Mouse (Mus musculus) urinary bladder, adult 18-20 months (tissue): ENCODE results near the gene Zkscan6.
A peak's percentile ranks its signal among the peaks of the same experiment; 100 is the strongest.

Experiments used
- DNase-seq, 2 experiments: peaks; one replicate each; pipeline ENCODE4 v3.0.0; 2022; ENCODE audit warnings: low spot score in 2 of 2, mixed read lengths in 2 of 2

Zkscan6 gene

DNA sequence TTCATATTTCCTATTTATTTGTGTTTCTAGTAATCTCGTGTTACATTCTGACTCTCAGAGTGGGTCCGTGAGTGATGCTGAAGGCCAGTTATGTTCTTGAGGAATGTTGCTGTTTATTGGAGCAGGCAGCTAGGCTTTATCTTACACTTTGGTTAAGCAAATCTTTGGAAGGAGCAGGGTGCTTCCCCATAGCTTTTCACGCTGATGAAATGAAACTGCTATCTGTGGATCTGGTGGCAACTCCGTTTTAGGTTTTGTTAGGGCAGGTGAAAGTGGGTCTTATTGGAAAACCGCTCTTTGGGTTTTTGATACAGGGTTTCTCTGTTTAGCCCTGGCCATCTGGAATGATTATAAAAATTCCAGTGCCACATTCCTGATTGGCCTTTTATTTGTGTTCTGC is 5.1 kb downstream of the Zkscan6 start:
- no peak for DNase-seq

DNA sequence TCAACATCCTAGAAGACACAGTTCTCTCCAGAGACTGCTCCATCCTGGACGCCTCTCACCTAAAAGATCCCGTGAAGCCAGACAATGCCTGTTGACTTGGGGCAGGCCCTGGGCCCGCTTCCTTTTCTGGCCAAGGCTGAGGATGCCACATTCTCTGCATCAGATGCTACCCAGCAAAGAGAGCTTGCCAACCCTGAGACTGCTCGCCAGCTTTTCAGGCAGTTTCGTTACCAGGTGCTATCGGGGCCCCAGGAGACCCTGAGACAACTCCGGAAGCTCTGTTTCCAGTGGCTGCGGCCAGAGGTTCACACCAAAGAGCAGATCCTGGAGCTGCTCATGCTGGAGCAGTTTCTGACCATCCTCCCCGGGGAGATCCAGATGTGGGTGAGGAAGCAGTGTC is 7.4 kb downstream of the Zkscan6 start:
- no peak for DNase-seq

DNA sequence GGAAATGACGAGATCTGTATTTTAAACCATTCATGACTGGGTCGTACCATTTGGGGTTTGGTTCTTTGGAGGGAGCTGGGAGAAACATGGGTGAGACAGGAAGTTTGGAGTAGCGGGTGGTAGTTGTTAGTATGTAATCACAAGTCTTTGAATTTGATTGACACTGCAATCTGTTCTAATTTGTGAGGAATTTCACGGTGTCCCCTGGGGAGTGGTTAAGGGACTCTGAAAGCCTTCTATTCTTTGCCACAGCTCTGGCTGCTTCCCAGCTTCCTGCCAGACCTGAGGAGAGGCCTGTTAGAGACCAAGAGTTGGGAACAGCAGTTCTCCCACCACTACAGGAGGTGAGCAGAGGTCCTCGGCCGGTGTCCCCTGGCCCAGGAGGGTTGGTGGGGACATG is 9.3 kb downstream of the Zkscan6 start:
- no peak for DNase-seq

DNA sequence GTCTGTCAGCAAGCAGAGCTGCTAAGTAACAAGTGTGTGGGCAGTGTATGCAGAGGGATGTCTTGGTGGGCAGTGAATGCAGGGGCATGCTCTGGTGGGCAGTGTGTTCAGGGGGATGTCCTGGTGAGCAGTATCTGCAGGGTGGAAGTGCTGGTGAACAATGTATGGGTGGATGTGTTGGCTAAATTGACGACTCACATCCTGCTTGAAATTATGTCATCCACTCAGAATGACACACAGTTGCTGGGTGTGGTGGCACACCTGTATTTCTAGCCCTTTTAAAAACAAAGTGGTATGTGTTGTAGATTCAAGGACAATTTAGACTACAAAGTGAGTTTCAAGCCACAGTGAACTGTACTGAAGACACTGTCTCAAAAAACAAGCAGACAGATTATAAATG is 11.2 kb downstream of the Zkscan6 start:
- DNase-seq: no peak

DNA sequence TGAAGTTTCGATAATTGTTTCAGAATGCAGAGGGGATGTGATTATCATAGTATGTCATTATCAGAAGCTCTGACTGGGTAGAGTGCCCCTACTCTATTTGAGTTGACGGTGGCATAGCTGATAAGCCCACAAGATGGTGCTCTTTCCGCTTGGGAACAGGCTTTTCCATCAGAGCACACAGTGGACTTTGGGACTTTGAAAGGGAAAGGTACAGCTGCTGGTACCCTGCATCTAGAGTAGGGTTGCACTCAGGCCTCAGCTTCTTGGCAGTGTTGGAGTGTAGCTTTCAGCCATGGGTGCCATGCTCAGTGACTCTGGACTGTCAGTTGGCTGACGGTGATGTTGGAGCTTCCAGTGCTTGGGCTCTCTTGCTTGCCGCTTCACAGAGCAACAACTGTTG is 13.3 kb downstream of the Zkscan6 start:
- DNase-seq: no peak

DNA sequence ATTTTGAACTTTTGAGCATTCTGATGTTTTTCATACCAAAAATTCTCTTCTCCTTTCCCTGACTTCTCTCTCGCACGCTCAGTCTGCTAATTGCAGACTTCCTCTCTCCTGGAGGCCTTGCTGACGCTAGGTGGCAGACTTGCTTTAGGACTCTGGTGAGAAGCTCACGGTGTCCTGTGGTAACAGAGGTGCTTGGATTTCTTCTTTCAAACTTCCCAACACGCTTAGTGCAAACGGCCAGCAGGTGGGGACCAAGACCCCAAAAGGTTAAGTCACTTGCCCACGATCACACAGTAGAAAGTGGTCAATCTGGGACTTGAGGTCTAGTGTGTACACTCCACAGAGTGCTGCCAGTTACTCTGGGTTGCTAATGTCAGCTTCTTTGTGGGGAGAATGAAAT is 13.9 kb downstream of the Zkscan6 start:
- DNase-seq: peak; percentile 43 to 47

DNA sequence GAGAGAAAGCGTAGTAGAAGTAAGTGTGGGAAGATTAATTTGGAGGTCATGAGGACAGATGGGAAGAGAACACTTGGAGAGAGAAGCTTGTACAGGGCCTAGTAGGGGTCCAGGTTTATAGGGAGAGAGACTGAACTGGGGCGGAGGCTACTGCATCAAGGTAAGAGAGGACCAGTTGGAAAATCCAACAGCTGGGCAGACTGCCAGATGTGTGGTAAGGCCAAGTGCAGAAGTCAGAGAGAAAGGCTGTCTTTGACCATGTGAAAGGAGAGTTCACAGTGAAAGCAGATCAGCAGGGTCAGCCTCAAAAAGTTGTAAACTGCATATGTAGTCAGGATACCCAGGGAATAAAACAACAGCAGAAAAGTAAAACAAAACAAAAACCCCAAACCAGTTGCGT is 17.6 kb downstream of the Zkscan6 start:
- DNase-seq: no peak

DNA sequence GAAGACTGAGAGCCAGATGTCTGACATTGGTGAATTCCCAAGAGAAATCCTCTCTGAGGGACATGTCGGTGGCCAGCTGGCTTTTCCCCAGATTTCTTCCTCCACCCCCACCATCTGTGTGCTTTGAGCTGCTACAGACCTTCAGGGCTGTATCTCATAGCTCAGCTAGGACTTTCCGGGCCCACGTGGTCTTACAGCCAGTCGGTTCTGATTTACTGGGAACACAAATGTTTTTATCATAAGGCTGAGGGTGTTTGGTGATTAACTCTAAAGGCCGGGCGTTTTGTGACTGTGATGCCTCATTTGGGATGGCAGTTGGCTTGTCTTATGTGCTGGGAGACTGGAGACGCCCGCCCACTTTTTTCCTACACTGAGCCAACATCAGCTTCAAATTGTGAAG is 32.0 kb downstream of the Zkscan6 start:
- no peak for DNase-seq

DNA sequence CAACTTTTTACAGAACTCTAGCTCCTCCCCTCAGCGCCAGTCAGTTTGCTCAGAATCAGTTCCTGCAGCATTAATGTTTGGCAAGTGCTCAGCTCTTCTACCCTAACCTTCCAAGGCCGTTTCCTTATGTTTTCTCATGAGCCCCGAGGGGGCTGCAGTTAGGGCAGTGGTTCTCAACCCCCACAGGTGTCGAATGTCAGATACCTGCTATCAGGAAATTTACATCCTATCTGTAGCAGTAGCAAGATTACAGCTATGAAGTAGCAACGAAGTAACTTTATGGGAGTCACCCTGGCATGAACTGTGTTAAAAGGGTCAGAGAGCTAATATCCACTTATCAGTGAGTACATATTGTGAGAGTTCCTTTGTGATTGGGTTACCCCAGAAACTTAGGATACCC is 39.5 kb downstream of the Zkscan6 start:
- DNase-seq: no peak

DNA sequence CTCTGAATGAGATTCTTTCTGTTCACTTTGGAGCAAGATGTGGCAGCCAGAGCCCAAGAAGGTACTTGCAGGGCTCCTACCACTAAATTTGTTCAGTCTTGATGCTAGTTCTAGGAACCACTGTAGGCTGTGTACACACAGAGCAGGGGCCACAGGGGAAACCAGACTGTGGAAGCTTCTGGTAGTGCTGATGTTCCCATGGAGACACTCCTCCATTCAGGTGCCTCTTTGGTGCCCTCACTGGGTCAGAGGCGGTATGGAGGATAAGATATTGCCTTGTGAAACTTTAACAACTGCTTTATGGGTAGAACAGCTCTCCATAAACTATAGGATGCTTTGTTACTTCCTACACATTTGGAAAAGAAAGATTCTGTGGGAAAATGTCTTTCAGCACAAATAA is 45.1 kb downstream of the Zkscan6 start:
- DNase-seq: no peak

DNA sequence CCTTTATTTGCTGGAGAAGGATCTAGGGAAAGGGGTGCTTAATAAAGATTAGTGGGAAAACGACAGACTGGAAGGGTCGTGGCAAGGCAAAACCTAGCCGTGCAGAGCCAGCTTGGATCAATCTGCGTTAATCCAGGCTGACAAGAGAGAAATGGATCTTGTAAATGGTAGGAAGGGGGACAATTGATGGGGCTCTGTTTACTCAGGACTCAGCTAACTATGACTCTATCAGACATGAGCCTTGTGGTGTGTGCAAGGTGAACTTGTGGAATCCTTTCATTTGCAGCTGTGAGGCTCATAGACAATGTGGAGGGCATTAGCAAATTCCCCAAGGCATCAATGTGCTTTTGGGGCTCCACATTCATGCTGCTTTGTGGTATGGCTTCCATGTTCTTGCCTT is 54.5 kb downstream of the Zkscan6 start:
- DNase-seq: no peak

DNA sequence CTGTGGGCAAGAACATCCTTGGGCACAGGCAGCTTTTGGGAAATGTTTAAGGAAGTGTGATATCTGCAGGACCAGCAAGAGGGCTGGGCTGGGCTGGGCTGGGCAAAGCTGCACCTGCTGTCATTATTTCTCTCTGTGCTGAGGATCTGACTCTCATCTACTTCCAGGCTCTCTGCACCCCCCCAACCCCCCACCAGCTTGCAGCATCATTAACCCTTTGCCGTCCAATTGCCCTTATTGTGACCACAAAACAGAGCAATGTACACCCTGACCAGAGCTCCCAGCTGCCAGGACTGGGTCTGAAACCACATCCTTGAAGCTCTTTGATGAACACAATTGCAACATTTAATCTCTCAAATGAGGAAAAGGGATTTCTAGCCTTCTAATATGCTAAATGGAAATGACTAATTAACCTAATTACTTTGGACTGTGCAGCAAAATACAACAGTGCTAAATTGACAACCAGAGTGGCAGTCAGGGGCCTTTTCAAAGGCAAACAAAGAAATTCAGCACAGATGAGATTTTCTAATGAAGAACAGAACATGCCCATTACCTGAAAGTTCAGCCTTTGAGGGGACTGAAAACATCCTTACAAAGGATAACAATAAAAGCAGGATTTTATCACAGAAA is 70.3 kb downstream of the Zkscan6 start:
- DNase-seq: no peak
